Mouse (Mus musculus): ENCODE data around the gene Gab1. TPM values are rescaled to one million over a fixed set of nuclear protein-coding genes. Genes with fewer than 3 reads are reported as not detected.

Gene Gab1
- 4.0 and 10.8 TPM in 2 replicates for total RNA-seq (2017)

DNA sequence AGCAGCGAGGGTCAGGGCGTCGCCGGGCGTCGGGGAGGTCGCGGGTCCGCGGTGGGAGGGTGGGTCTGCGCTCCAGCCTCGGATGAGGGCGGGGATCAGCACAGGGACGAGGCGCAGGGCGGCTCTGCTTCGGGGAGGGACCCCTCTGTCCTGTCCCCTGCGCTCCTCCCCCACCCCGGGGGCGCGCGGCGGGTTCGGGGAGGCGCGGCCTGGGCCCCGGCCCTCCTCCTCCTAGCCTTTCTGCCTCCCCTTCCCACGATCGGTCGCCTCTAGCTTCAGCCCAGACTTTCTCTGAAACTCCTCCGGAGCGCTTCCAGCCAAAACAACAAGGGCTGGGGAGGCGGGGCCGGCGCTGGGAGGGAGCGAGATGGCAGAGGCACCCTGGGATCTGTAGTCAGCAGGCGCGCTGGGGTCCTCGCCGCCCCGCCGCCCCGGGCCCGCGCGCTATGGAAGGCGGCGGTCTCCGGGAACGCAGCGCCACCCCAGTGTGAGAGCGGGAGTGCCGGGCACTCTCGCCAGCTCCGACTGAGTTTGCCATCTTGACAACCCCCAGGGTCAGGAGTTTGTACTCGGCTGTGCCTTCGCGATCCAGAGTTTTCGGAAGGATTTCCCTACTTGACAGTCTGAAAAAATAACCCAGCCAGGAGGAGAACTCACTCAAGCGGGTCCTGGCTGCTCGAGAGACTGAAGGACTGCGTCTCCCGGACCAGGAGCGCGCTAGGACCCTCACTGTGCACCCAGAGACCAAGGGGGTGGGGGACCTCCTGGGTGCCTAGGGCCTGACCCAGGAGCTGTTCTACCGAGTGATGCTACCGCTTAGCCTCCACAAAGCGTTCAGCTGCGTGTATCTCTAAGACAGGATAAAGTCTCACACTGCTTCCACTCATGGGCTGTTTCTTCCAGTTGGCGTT is at the start of gene Gab1:
TSS of gene Gab1 (minus strand) at position 324 of the 911 bp plus-strand sequence.
- ATAC-seq (replicated peaks; ENCODE audit: low read depth, poor library complexity, severe bottlenecking): peak; percentile 79

DNA sequence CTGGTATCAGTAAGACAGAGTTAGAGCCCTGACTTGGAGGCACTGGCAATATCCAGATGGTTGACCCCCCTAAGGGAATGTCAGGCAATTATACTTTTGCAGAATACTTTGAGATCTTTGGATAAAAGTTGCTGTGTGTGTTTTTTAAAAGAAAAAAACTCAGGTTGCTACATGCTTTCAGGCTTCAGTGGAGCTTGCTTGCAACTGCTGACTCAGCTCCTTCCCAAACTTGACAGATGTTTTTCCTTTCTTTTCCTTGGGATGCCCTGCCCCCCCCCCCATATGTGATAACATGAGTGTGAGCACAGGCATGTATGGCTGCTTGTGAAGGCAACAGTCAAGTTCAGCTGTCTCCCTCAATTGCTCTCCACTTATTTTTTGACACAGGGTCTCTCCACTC is 48.5 kb upstream of the Gab1 start:
- ATAC-seq (replicated peaks; ENCODE audit: low read depth, poor library complexity, severe bottlenecking): no peak

DNA sequence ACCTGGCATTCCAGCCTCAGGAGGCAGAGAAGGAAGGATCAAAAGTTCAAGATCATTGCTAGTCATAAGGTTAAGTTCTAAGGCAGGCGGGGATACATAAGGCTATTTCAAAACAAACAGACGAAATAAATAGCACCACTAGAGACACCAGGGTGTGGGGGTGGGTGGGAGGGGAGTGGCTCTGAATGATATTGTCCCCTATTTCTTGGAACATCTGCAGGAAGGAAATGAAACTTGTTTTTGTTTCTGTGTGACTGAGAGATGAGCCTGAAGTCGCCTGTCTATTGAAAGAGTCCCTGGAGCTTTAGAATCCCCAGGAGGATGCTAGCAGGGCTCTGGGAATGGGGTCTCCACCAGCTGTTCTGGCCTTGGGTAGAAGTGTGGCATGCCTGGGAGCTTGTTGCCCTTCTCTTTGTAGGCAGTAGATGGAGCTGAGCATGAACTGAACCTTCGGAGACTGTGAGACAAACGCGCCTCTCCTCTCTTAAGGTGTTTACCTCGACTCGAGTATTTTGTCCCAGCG is 43.5 kb upstream of the Gab1 start:
- ATAC-seq (replicated peaks; ENCODE audit: low read depth, poor library complexity, severe bottlenecking): no peak

DNA sequence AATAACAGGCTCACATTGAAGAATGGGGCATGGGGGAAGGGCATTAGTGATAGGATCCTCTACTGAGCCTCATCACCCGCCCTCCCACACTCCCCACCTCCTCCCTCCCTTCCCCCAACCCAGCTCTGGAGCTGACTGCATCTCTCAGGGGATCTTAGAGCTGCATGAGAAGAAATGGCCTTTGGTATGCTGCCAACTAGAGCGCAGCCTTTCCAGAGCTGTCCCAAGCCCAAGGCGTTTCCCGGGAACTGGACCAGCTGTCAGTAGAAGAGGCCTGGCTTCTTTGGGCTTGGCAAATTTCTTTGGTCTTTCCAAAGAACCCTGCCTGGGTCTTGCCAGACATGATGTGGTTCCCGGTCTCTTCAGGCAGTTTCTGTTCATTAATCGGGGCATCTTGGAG is 42.3 kb upstream of the Gab1 start:
- no peak for ATAC-seq (replicated peaks; ENCODE audit: low read depth, poor library complexity, severe bottlenecking)

GRCm38 (mm10) chr8:80919130-80919529 is 38.8 kb upstream of the Gab1 start:
- peak; percentile 22; the same call in 1 of the 2 replicates for ATAC-seq (replicated peaks; ENCODE audit: low read depth, poor library complexity, severe bottlenecking)

DNA sequence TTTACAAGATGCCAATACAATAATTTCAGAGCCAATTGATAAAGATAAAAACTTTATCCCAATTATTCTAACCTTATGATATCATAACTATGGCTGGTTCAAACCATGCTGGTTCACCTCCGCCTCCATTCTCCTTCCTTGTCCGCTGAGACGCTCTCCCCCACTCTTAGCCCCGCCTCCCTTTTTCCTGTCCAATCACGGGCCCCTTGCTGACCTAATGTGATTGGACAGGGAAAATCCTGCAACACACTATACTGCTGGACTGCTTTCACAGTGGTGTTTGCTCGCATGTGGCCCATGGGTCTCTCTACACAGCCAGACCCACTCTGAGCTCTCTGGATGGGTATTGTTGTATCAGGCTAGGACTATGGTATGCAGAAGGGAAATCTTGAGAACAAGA is 38.2 kb upstream of the Gab1 start:
- no peak for ATAC-seq (replicated peaks; ENCODE audit: low read depth, poor library complexity, severe bottlenecking)

DNA sequence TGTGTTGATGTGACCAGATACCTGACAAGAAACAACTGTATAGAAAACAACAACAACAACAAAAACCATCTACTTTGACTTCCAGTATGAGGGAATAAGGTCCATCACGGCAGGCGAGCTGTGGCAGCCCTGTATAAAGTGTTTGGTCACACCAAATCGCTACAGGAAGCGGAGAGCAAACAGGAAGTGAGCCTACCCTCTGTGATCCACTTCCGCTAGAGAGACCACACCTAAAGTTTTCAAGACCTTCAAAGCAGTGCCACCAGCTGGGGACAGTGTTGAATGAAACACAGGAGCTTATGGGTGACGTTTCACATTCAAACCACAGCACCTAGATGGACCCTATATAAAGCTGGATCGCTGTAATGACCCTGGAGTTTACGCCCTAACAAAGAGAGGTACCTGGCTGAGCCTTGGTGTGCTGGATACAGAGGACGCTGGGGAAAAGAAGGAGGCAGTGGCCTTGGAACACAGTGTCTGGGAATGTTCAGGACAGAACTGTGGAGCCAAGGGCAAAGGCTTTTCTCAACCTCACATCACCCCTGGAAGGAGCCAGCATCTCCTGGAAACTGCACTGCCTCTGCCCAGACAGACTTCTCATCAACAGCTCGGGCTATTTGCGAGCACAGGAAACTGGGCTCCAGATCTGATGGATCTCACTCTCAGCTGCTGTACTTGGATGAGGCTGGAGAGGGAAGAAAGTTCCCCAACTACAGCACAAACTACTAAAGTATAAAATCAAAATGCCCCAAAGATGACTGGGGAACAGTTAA is 36.3 kb upstream of the Gab1 start:
- peak; percentile 60 for ATAC-seq (replicated peaks; ENCODE audit: low read depth, poor library complexity, severe bottlenecking)

- no peak for ATAC-seq (replicated peaks; ENCODE audit: low read depth, poor library complexity, severe bottlenecking)
Observed at GRCm38 (mm10) chr8:80913016-80913748, 32.9 kb upstream of the Gab1 start.

DNA sequence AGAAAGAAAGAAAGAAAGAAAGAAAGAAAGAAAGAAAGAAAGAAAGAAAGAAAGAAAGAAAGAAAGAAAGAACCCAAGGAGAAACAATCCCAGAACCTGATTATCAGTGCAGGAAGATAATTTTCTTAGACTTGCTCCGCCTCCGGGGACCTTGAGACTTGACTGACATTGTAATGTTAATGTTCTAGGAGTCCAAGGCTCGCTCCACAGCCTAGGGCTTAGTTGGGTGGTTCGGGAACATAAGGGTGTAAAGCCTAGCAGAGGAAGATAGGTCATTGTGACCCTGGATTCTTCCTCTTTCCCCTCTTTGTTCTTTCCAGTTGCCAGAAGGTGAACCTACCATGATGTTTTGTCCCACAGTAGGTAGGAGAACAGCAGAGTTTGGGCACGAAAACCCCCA is 31.1 kb upstream of the Gab1 start:
- ATAC-seq (replicated peaks; ENCODE audit: low read depth, poor library complexity, severe bottlenecking): no peak

DNA sequence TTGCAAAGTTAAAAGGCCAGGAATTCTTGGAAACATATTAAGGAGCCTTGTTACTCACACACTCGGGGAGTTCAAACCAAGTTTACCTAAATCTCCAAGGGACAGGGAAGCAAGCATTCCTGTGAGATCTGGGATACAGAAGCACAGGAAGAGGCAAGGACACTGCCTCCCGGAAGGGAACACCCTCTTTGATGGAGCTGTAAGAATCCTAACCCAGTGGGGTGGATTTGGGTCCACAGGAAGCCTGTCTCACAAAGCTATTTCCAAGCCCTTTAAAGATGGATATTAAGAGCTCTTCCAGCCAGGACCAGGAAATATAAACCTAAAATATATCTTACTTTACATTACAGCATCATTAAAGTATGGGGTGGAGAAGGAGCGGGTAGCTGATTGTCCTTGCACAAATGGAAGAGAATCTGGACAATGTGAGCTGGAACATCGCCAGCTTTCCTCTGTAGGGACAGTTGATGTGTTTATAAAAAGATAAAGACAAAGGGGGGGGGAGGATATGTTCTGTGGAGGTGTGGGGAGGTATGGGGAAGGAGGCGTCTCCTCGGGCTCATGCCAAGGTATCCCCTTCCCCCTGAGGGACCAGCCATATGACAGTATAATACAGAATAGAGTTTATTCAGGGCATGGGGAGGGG is 28.1 kb upstream of the Gab1 start:
- ATAC-seq (replicated peaks; ENCODE audit: low read depth, poor library complexity, severe bottlenecking): no peak

- no peak for ATAC-seq (replicated peaks; ENCODE audit: low read depth, poor library complexity, severe bottlenecking)
Observed at GRCm38 (mm10) chr8:80902354-80902753, 22.0 kb upstream of the Gab1 start.

- no peak for ATAC-seq (replicated peaks; ENCODE audit: low read depth, poor library complexity, severe bottlenecking)
Observed at GRCm38 (mm10) chr8:80899364-80899763, 19.0 kb upstream of the Gab1 start.

DNA sequence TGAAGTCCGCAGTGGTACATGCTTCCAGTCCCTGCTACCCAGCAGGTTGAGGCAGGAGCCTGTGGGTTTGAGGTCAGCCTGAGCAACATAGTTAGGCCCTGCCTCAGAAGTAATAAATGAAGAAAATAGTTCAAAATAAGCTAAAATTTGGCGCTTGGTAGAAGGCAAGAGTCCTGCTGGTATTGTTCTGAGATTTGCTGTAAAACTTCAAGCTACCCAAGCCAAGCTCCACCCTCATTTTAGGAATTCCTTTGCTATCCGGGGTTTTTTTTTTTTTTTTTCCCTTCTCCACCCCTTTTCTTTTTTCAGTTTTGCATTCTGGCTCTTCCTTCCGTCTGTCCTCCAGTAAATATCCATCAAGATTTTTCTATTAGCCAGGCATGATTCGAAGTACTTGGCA is 15.7 kb upstream of the Gab1 start:
- no peak for ATAC-seq (replicated peaks; ENCODE audit: low read depth, poor library complexity, severe bottlenecking)

DNA sequence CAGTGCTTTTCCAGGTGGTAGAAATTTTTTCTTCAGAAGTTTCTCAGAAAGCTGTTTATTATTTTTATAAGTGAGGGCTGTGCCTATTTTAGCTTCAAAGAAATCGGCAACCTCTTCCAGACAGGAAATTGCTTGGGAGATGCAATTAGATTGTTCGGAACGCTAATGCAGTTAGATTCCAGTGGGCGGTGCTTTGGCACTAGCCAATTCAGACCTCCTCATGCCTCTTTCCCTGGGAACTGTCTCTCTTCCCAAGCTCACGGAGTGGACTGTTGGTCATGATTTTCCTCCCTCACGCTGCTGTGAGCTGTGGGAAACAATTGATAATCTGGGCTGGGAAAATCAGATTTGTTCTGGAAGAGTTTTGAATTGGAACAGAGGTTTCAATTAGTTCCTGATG is 15.1 kb upstream of the Gab1 start:
- no peak for ATAC-seq (replicated peaks; ENCODE audit: low read depth, poor library complexity, severe bottlenecking)

- ATAC-seq (replicated peaks; ENCODE audit: low read depth, poor library complexity, severe bottlenecking): no peak
Observed at GRCm38 (mm10) chr8:80894528-80894927, 14.2 kb upstream of the Gab1 start.

DNA sequence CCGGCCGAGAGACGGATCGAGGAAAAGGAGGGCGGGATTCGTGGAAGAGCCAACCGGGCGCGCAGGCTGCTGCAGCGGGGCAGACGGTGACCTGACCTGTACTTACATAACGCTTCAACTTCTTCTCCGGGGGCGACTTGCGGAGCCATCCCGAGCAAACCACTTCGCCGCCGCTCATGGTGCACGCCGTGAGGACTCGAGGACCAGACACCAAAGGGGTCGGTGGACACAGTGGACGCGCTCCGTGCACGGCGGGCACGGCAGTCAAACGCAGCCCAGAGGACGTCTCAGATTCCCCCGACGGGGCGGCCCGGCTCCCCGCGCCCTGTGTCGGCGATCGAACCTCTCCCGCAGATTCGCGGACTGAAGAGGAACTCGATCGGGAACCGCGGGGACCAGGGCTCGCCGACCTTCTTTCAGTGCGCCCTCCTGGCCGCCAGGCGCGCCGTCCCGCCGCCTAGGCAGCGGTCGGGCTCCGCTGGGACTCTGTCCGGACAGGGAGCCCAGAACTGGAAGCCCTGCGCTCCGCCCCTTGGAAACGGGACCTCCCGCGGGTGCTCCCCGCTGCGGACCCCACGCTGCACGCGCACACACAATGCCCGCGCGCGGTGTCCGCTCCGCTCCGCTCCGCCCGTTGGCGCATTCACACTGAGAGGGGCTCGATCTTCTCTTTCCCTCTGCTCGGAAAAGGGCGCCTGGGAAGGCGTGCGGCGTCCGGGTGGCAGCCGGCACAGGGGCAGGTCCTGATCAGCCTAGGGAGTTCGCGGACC is 708 bp downstream of the Gab1 start:
- peak; percentile 62 for ATAC-seq (replicated peaks; ENCODE audit: low read depth, poor library complexity, severe bottlenecking)

DNA sequence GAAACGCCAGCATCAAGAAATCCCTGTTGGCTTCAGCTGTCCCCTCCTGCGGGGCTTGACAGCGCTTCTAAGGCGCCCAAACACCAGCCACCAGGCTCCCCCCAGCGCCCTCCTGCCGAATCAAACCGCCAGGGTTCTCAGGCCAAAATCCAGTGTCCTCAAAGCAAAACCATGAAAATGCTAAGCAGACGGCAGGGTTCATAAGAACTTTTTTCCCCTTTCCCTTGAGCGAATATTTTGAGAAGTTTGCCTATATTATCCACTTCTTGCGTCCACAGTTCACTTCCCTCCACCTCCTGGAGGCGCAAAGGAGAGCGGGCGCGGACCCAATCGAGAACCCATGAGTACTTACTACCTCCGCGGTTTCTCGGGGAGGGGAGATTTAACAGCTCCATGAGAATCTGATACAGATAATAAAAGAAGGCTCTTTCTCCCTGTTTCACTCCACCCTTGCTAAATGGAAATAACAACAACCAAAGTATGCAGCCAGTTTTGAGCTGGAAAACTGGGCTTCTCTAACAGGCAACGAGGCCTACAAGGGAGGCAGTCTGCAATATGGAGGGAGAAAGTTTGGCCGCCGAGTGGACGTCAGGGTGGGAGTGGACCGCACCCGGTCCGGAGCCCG is 1.4 kb downstream of the Gab1 start:
- ATAC-seq (replicated peaks; ENCODE audit: low read depth, poor library complexity, severe bottlenecking): peak; percentile 36; the same call in 1 of the 2 replicates

DNA sequence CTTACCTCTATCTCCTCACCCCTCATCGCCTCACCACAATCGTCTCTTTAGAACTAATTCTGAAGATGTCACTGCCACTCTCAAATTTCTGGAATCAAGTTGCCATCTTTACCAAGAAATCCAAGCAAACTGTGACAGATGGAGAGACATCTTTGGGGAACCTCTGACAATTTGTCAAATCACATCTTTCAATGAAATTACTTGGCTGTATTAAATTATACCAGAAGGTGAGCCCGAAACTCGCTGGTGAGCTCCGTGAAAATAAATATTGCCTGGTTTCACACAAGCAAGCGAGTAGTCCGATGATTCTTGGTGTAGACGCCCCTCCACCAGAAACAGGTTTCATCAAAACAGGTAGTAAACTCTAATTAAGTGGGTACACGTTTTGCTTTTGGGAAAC is 2.2 kb downstream of the Gab1 start:
- no peak for ATAC-seq (replicated peaks; ENCODE audit: low read depth, poor library complexity, severe bottlenecking)

DNA sequence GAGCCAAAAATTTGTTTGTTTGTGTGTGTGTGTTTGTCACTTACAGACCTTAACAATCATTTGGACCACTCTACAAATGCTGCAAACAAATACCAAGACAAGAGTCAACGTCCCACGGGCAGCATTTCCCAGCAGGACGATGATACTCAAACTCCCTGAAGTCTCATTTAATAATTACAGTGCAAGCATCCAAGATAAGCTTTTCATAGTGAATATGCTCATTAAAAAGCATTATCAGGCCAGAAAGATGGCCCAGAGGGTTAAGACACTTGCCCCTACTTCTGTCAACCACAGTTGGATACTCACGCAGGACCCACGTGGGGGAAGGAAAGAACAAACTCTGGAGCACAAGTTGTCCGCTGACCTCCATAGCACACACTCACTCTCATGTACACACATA is 4.8 kb downstream of the Gab1 start:
- ATAC-seq (replicated peaks; ENCODE audit: low read depth, poor library complexity, severe bottlenecking): no peak
